Mouse (Mus musculus) lung, adult 2 months (tissue): Measurements from ENCODE around the gene Igfbp6. TPM values are rescaled to one million over a fixed set of nuclear protein-coding genes. Genes with fewer than 3 reads are reported as not detected.

Experiments
- DNase-seq: peaks from one replicate; pipeline ENCODE4 v3.0.0; 2022
- H3K4me1 ChIP-seq: fragments of 200-500 bp; 2 replicates; pipeline ENCODE4 v1.6.1; 2011; ENCODE audit warnings: low read length; ENCODE audit not compliant: control insufficient read depth, insufficient read depth
- H3K4me3 ChIP-seq: fragments of 200-500 bp; replicated peaks from 2 replicates; pipeline ENCODE3; 2011; ENCODE audit warnings: low read depth, mild to moderate bottlenecking, control low read depth, low read length; ENCODE audit errors: extremely low read depth
- CTCF ChIP-seq: fragments of 200-500 bp; IDR thresholded peaks from 2 replicates; pipeline ENCODE4 v1.5.1; 2011; ENCODE audit warnings: mild to moderate bottlenecking, low read length, control low read depth; ENCODE audit not compliant: insufficient read depth
- POLR2A ChIP-seq: fragments of 200-500 bp; IDR thresholded peaks from 2 replicates; pipeline ENCODE4 v1.6.1; 2011; ENCODE audit warnings: low read depth, mild to moderate bottlenecking, control low read depth, low read length, borderline replicate concordance; ENCODE audit errors: extremely low read depth
- WGBS: fragments of 180-500 bp; shearing (Covaris S2); methylation state at CpG from one replicate; pipeline ENCODE4 v1.1.7; 2018; 5-methylcytosine and 5-hydroxymethylcytosine counted together
- polyA plus RNA-seq: library from polyadenylated mRNA; depleted of rRNA; stranded (reverse); fragments of >200 nt; gene quantifications from 2 replicates; pipeline ENCODE4 v1.2.3, GENCODE M21; 2012

Igfbp6 gene
- polyA plus RNA-seq, 1 experiment, result 337 TPM

- TF ChIP-seq CTCF (no peak), POLR2A (no peak)
- no peak for DNase-seq
- WGBS, result 91% methylated on average over 14 of the region's 14 CpGs
- no peaks in the 10 kb centered on the region for H3K4me1 ChIP-seq
- H3K4me3 ChIP-seq, result no peak overlapping the region
These were observed 35.8 kb downstream of the Igfbp6 start for GRCm38 (mm10) chr15:102179924-102180323.

- no peak overlapping the region for H3K4me3 ChIP-seq
- H3K4me1 ChIP-seq, result no peaks in the 10 kb centered on the region
- DNase-seq, result no peak
- 75% methylated on average over 3 of the region's 3 CpGs for WGBS
- TF ChIP-seq CTCF (no peak), POLR2A (no peak)
These were observed 38.9 kb downstream of the Igfbp6 start for GRCm38 (mm10) chr15:102183076-102183475.

- H3K4me3 ChIP-seq, result no peak overlapping the region
- no peak for TF ChIP-seq POLR2A
- no peak for TF ChIP-seq CTCF
- no peak for DNase-seq
- 68% methylated on average over 11 of the region's 11 CpGs for WGBS
- H3K4me1 ChIP-seq, result no peaks in the 10 kb centered on the region
These were observed 42.1 kb downstream of the Igfbp6 start for GRCm38 (mm10) chr15:102186239-102186638.

- WGBS, result 64% methylated on average over 10 of the region's 10 CpGs
- no peak for DNase-seq
- Histone ChIP-seq H3K4me1 (no peaks in the 10 kb centered on the region; the same call in 1 of the 2 replicates), H3K4me3 (no peak overlapping the region)
- TF ChIP-seq CTCF (no peak), POLR2A (no peak)
These were observed 43.9 kb downstream of the Igfbp6 start for GRCm38 (mm10) chr15:102188096-102188495.

GRCm38 (mm10) chr15:102188883-102189282, 44.7 kb downstream of the Igfbp6 start:
- Histone ChIP-seq H3K4me3 (no peak overlapping the region), H3K4me1 (no peaks in the 10 kb centered on the region; the same call in 1 of the 2 replicates)
- TF ChIP-seq CTCF (no peak), POLR2A (no peak)
- no peak for DNase-seq
- 62% methylated on average over 6 of the region's 6 CpGs for WGBS

GRCm38 (mm10) chr15:102191699-102192098, 47.5 kb downstream of the Igfbp6 start:
- no peak for DNase-seq
- 58% methylated on average over 7 of the region's 7 CpGs for WGBS
- TF ChIP-seq POLR2A, result no peak
- no peak for TF ChIP-seq CTCF
- H3K4me1 ChIP-seq, result no peaks in the 10 kb centered on the region; the same call in 1 of the 2 replicates
- H3K4me3 ChIP-seq, result no peak overlapping the region

GRCm38 (mm10) chr15:102192271-102192812, 48.2 kb downstream of the Igfbp6 start:
- 53% methylated on average over 7 of the region's 7 CpGs for WGBS
- H3K4me1 ChIP-seq, result no peaks in the 10 kb centered on the region; the same call in 1 of the 2 replicates
- no peak overlapping the region for H3K4me3 ChIP-seq
- DNase-seq, result no peak
- no peak for TF ChIP-seq POLR2A
- no peak for TF ChIP-seq CTCF

GRCm38 (mm10) chr15:102192820-102193386, 48.7 kb downstream of the Igfbp6 start:
- H3K4me3 ChIP-seq, result no peak overlapping the region
- 48% methylated on average over 5 of the region's 5 CpGs for WGBS
- H3K4me1 ChIP-seq, result no peaks in the 10 kb centered on the region; the same call in 1 of the 2 replicates
- no peak for DNase-seq
- TF ChIP-seq CTCF (no peak), POLR2A (no peak)

- no peak for TF ChIP-seq CTCF
- TF ChIP-seq POLR2A, result no peak
- DNase-seq, result no peak
- 67% methylated on average over 4 of the region's 4 CpGs for WGBS
These were observed 49.5 kb downstream of the Igfbp6 start for GRCm38 (mm10) chr15:102193652-102194051.

GRCm38 (mm10) chr15:102194439-102194838, 50.3 kb downstream of the Igfbp6 start:
- no peak for DNase-seq
- peaks cover 3% of the 10 kb centered on the region; the same call in 1 of the 2 replicates for H3K4me1 ChIP-seq

More at GRCm38 (mm10) chr15:102193652-102194051, 49.5 kb downstream of the Igfbp6 start:
- no peak overlapping the region for H3K4me3 ChIP-seq
- no peaks in the 10 kb centered on the region; the same call in 1 of the 2 replicates for H3K4me1 ChIP-seq

GRCm38 (mm10) chr15:102195373-102195772, 51.2 kb downstream of the Igfbp6 start:
- WGBS, result 42% methylated on average over 4 of the region's 4 CpGs
- H3K4me1 ChIP-seq, result peaks cover 3% of the 10 kb centered on the region; the same call in 1 of the 2 replicates
- no peak for DNase-seq
- TF ChIP-seq POLR2A (no peak), CTCF (no peak)
- no peak overlapping the region for H3K4me3 ChIP-seq

More at GRCm38 (mm10) chr15:102194439-102194838, 50.3 kb downstream of the Igfbp6 start:
- WGBS, result 58% methylated on average over 4 of the region's 4 CpGs
- H3K4me3 ChIP-seq, result no peak overlapping the region
- TF ChIP-seq CTCF, result no peak
- TF ChIP-seq POLR2A, result no peak
